In the genomic region with DNA sequence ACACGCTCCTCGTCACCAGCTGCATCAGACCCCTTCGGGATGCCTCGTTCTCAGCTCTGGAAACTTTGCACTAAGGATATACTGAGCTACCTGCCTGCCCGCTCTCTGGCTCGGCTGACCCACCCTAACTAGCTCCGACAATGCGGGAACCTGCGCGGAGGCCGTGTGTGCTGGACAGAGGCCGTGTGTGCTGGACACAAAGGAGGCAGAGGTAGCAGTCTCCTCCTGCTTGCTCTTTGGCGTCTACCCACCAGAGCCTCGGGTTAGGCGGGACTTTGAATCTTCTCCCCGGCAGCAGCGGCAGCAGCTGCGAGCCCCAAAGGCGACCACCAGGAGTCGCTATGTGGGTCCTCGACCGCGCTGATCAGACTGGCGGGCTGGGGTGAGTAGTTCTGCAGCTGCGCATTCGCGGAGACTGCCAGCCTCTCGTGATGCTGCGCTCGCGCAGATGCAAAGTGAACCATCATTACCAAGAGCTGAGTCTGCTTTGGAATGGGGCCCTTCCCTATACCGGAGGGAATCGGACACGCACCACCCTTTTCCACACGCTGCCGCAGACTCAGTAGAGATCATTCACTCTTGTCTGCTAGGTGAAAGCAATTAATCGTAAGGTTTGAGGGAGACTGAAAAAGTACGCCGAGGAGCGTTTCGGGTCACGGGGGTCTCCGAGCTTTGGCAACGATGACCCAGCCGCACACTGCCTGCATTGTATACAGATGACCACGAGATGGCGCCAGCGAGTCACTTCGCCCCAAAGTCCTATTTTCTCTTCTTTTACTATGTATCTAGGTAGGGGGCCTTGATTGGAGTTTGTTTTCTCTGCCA, we compare ENCODE assay signal across 8 mouse cellular contexts. TPM values are rescaled to one million over a fixed set of nuclear protein-coding genes. Genes with fewer than 3 reads are reported as not detected.
A peak's percentile ranks its signal among the peaks of the same experiment; 100 is the strongest.
DNase-seq lines count a peak whose midpoint lies in the region; ATAC-seq lines count a peak whose summit lies in the region.

No protein-coding gene starts in this region.

- no peaks in the 10 kb centered on the region for H3K36me3 ChIP-seq in intestine, embryonic 15.5 days

- intact Hi-C loops in gastrocnemius, postnatal 36 days (cut with DNase I), result loop anchor here (5.0 kb wide), 1 partner anchor 159 kb away; no protein-coding TSS in a partner anchor
- intact Hi-C loops in left cerebral cortex, postnatal 25 days (cut with DNase I), result loop anchor here (5.0 kb wide), 1 partner anchor 224 kb away; no protein-coding TSS in a partner anchor

- peak overlapping the region; percentile 67 for H3K9ac ChIP-seq in intestine, embryonic 15.5 days

- peaks cover 3% of the 10 kb centered on the region; the same call in 1 of the 2 replicates for H3K4me1 ChIP-seq in intestine, embryonic 15.5 days (replicated peaks)

- under 1% methylated on average over 49 of the region's 49 CpGs for WGBS in intestine, embryonic 15.5 days

- H3K27me3 ChIP-seq in intestine, embryonic 15.5 days (replicated peaks), result no peaks in the 10 kb centered on the region; the same call in 1 of the 2 replicates

- ATAC-seq in intestine, embryonic 15.5 days, result peak; percentile 96

- H3K27ac ChIP-seq in intestine, embryonic 15.5 days, result peak overlapping the region; percentile 72

- H3K4me2 ChIP-seq in intestine, embryonic 15.5 days (replicated peaks), result peak overlapping the region; percentile 93

- H3K9me3 ChIP-seq in intestine, embryonic 15.5 days, result no peaks in the 10 kb centered on the region

- peak; percentile 86 for DNase-seq in adrenal gland, adult 8-10 months
- DNase-seq in embryo, embryonic 11.5 days (ENCODE audit: low read depth, low spot score), result peak; percentile 90
- peak; percentile 84 to 87 for DNase-seq in gastrocnemius, postnatal 36 days
- DNase-seq in left cerebral cortex, postnatal 25 days (ENCODE audit: low spot score in 2 of 2), result peak; percentile 91 to 97
- peak; percentile 96 for DNase-seq in mesoderm, embryonic 11.5 days (ENCODE audit: low read depth, low spot score)
- peak; percentile 90 to 92 for DNase-seq in right cerebral cortex, postnatal 36 days (ENCODE audit: low spot score in 2 of 2)
- peak; percentile 93 to 95 for DNase-seq in urinary bladder, postnatal 4 days (ENCODE audit: low spot score in 2 of 2)

- peak overlapping the region; percentile 48 for H3K4me3 ChIP-seq in intestine, embryonic 15.5 days (replicated peaks)

RNA-seq across cellular contexts. Expression of gene Hist2h2bb, which starts 8.5 kb away (rescaled TPM):
- 100 to 1,000 TPM in 1 of 4 experiments, 10 to 100 TPM in 3; 70.8 to 139 (median 88.2) TPM for total RNA-seq in adrenal gland, adult 8-10 months (2022)
- total RNA-seq in gastrocnemius, postnatal 36 days (2021), result 10 to 100 TPM; 28.9 to 35.3 TPM
- polyA plus RNA-seq in intestine, embryonic 15.5 days (2015; fragmentation: Nextera tagmentation; extraction: Ambion mirVana), result 6.5 and 9.2 TPM in 2 replicates
- 100 to 1,000 TPM; 102 to 120 TPM for total RNA-seq in left cerebral cortex, postnatal 25 days (2021)

RNA-seq across cellular contexts. Expression of gene Hist2h3b, which starts 9.6 kb away (rescaled TPM):
- total RNA-seq in adrenal gland, adult 8-10 months (2022), result 100 to 1,000 TPM in 1 of 4 experiments, 10 to 100 TPM in 3; 50.3 to 108 (median 73.7) TPM
- total RNA-seq in gastrocnemius, postnatal 36 days (2021), result 10 to 100 TPM; 26.9 to 33.5 TPM
- polyA plus RNA-seq in intestine, embryonic 15.5 days (2015; fragmentation: Nextera tagmentation; extraction: Ambion mirVana), result 49.9 and 61.1 TPM in 2 replicates
- 10 to 100 TPM; 41.5 to 49.1 TPM for total RNA-seq in left cerebral cortex, postnatal 25 days (2021)

RNA-seq across cellular contexts. Expression of gene Hist2h4, which starts 14.9 kb away (rescaled TPM):
- total RNA-seq in adrenal gland, adult 8-10 months (2022), result 10 to 100 TPM; 27.4 to 37.9 (median 32.5) TPM
- total RNA-seq in gastrocnemius, postnatal 36 days (2021), result 1 to 10 TPM; 5.9 to 6.8 TPM
- polyA plus RNA-seq in intestine, embryonic 15.5 days (2015; fragmentation: Nextera tagmentation; extraction: Ambion mirVana), result 10.7 and 10.9 TPM in 2 replicates
- 10 to 100 TPM; 25.6 to 30.9 TPM for total RNA-seq in left cerebral cortex, postnatal 25 days (2021)

RNA-seq across cellular contexts. Expression of gene Fcgr1, which starts 15.8 kb away (rescaled TPM):
- total RNA-seq in adrenal gland, adult 8-10 months (2022), result 1 to 10 TPM; 2.2 to 4.3 (median 3.3) TPM
- under 1 TPM; 0.10 to 0.30 TPM for total RNA-seq in gastrocnemius, postnatal 36 days (2021)
- polyA plus RNA-seq in intestine, embryonic 15.5 days (2015; fragmentation: Nextera tagmentation; extraction: Ambion mirVana), result 2.3 and 3.0 TPM in 2 replicates
- total RNA-seq in left cerebral cortex, postnatal 25 days (2021), result 1 to 10 TPM; 2.3 to 2.8 TPM

RNA-seq across cellular contexts. Expression of gene Hist2h3c1, which starts 31.5 kb away (rescaled TPM):
- total RNA-seq in adrenal gland, adult 8-10 months (2022), result not detected
- total RNA-seq in gastrocnemius, postnatal 36 days (2021), result not detected
- polyA plus RNA-seq in intestine, embryonic 15.5 days (2015; fragmentation: Nextera tagmentation; extraction: Ambion mirVana), result 1.0 and 1.3 TPM in 2 replicates
- not detected for total RNA-seq in left cerebral cortex, postnatal 25 days (2021)

Comparison
In these comparisons a context has a peak if more than half of its experiments do, and no peak if none do; other contexts are left out.
1. Peak in every context shown above with its lines: DNase-seq, ATAC-seq, H3K4me3 ChIP-seq and H3K27ac ChIP-seq.